Mouse (Mus musculus) heart, adult 2 months (tissue): ENCODE results near the gene Zfp523. TPM values are rescaled to one million over a fixed set of nuclear protein-coding genes. Genes with fewer than 3 reads are reported as not detected.
A peak's percentile ranks its signal among the peaks of the same experiment; 100 is the strongest.

ENCODE experiments used
- DNase-seq, 2 experiments: peaks; one replicate each; pipeline ENCODE4 v3.0.0; 2021
- H3K27ac ChIP-seq: fragments of 200-600 bp; 2 replicates; pipeline ENCODE4 v1.8.1; 2022
- H3K27me3 ChIP-seq: fragments of 200-500 bp; 2 replicates; pipeline ENCODE4 v1.6.1; 2012; ENCODE audit warnings: mild to moderate bottlenecking, low read length, inconsistent platforms, mixed read lengths; ENCODE audit not compliant: control insufficient read depth, insufficient read depth
- H3K36me3 ChIP-seq: fragments of 200-500 bp; 2 replicates; pipeline ENCODE4 v1.6.1; 2012; ENCODE audit warnings: low read length, inconsistent platforms; ENCODE audit not compliant: control insufficient read depth, insufficient read depth
- H3K4me1 ChIP-seq: fragments of 200-500 bp; 2 replicates; pipeline ENCODE4 v1.6.1; 2011; ENCODE audit warnings: low read length; ENCODE audit not compliant: control insufficient read depth, insufficient read depth
- H3K4me3 ChIP-seq: fragments of 200-600 bp; 2 replicates; pipeline ENCODE4 v1.8.1; 2022
- H3K79me2 ChIP-seq: fragments of 200-500 bp; replicated peaks from 2 replicates; pipeline ENCODE4 v1.6.1; 2012; ENCODE audit warnings: mild to moderate bottlenecking, inconsistent platforms, low read length, moderate library complexity, mixed read lengths; ENCODE audit not compliant: control insufficient read depth, insufficient read depth
- H3K9ac ChIP-seq: fragments of 200-500 bp; 2 replicates; pipeline ENCODE4 v1.6.1; 2012; ENCODE audit warnings: low read depth, mild to moderate bottlenecking, control low read depth, inconsistent platforms, low read length, mixed read lengths
- CTCF ChIP-seq: fragments of 200-600 bp; IDR thresholded peaks from 2 replicates; pipeline ENCODE4 v1.8.1; 2022; ENCODE audit warnings: antibody characterized with exemption, mild to moderate bottlenecking, moderate library complexity
- EP300 ChIP-seq: fragments of 200-500 bp; IDR thresholded peaks from 2 replicates; pipeline ENCODE4 v1.6.1; 2011; ENCODE audit warnings: low read depth, low read length, control low read depth; ENCODE audit not compliant: insufficient read depth
- POLR2A ChIP-seq: fragments of 200-500 bp; IDR thresholded peaks from 2 replicates; pipeline ENCODE4 v1.6.1; 2011; ENCODE audit warnings: mild to moderate bottlenecking, low read depth, low read length, control low read depth; ENCODE audit not compliant: insufficient read depth
- WGBS: fragments of 180-500 bp; shearing (Covaris S2); methylation state at CpG from one replicate; pipeline ENCODE4 v1.1.7; 2018; 5-methylcytosine and 5-hydroxymethylcytosine counted together
- intact Hi-C: fragments of 180-260 bp; cut with DNase I; formaldehyde crosslinking; loops from one replicate; pipeline ENCODE4 v1.15.1; 2025
- polyA plus RNA-seq: library from polyadenylated mRNA; depleted of rRNA; stranded (reverse); fragments of >200 nt; gene quantifications from 2 replicates; pipeline ENCODE4 v1.2.3, GENCODE M21; 2012
- total RNA-seq, 2 experiments: library from RNA; stranded (reverse); gene quantifications; 2 replicates each; pipeline ENCODE4 v1.2.3; 2021

Zfp523 gene
- total and polyA plus RNA-seq, 3 experiments: 12.4 to 30.8 (median 12.5) TPM

GRCm38 (mm10) chr17:28163666-28164065 lies 13.3 kb upstream of the Zfp523 start:
- intact Hi-C loops: loop anchor here (1.0 to 10.0 kb wide), 3 partner anchors 78 to 249 kb away; no protein-coding TSS in a partner anchor
- no peaks in the 10 kb centered on the region for H3K27me3 ChIP-seq

GRCm38 (mm10) chr17:28170460-28171305 lies 6.2 kb upstream of the Zfp523 start:
- TF ChIP-seq POLR2A (no peak), CTCF (no peak), EP300 (no peak)
- intact Hi-C loops: no loop called here
- WGBS: 86% methylated on average over 6 of the region's 6 CpGs

More at GRCm38 (mm10) chr17:28163666-28164065, 13.3 kb upstream of the Zfp523 start:
- no peak overlapping the region for H3K4me3 ChIP-seq
- TF ChIP-seq EP300 (peak; percentile 72; the same call in 1 of the 2 replicates), POLR2A (no peak), CTCF (peak; percentile 99)
- DNase-seq: peak; percentile 72 to 86
- no peaks in the 10 kb centered on the region for H3K4me1 ChIP-seq
- no peak overlapping the region for H3K27ac ChIP-seq
- no peaks in the 10 kb centered on the region for H3K36me3 ChIP-seq
- H3K9ac ChIP-seq: no peak overlapping the region
- no peaks in the 10 kb centered on the region for H3K79me2 ChIP-seq
- 2% methylated on average over 6 of the region's 6 CpGs for WGBS

GRCm38 (mm10) chr17:28172690-28173089 lies 4.2 kb upstream of the Zfp523 start:
- no peaks in the 10 kb centered on the region for H3K79me2 ChIP-seq
- no peak overlapping the region for H3K4me3 ChIP-seq
- no peaks in the 10 kb centered on the region for H3K27me3 ChIP-seq
- no peak overlapping the region for H3K9ac ChIP-seq
- intact Hi-C loops: no loop called here
- no peaks in the 10 kb centered on the region for H3K36me3 ChIP-seq
- H3K4me1 ChIP-seq: peaks cover 5% of the 10 kb centered on the region
- WGBS: 51% methylated on average over 9 of the region's 9 CpGs
- no peak overlapping the region for H3K27ac ChIP-seq
- TF ChIP-seq CTCF: no peak
- TF ChIP-seq POLR2A: no peak
- no peak for TF ChIP-seq EP300
- no peak for DNase-seq

More at GRCm38 (mm10) chr17:28170460-28171305, 6.2 kb upstream of the Zfp523 start:
- Histone ChIP-seq H3K4me1 (peaks cover 2% of the 10 kb centered on the region; the same call in 1 of the 2 replicates), H3K9ac (no peak overlapping the region), H3K79me2 (no peaks in the 10 kb centered on the region), H3K36me3 (no peaks in the 10 kb centered on the region), H3K27me3 (no peaks in the 10 kb centered on the region), H3K4me3 (no peak overlapping the region), H3K27ac (no peak overlapping the region)
- no peak for DNase-seq

GRCm38 (mm10) chr17:28177540-28178046 lies 664 bp downstream of the Zfp523 start:
- 8% methylated on average over 21 of the region's 22 CpGs for WGBS
- TF ChIP-seq EP300 (no peak), POLR2A (no peak), CTCF (no peak)
- Histone ChIP-seq H3K36me3 (no peaks in the 10 kb centered on the region), H3K9ac (peak overlapping the region; percentile 97), H3K27ac (peak overlapping the region; percentile 96), H3K79me2 (no peaks in the 10 kb centered on the region), H3K4me3 (peak overlapping the region; percentile 91), H3K27me3 (no peaks in the 10 kb centered on the region), H3K4me1 (peaks cover 10% of the 10 kb centered on the region)
- no peak for DNase-seq
- intact Hi-C loops: loop anchor here (5.0 kb wide), 1 partner anchor 170 kb away; no protein-coding TSS in a partner anchor

GRCm38 (mm10) chr17:28180331-28180730 lies 3.4 kb downstream of the Zfp523 start:
- DNase-seq: peak; percentile 43 to 53
- Histone ChIP-seq H3K27ac (peak overlapping the region; percentile 10; the same call in 1 of the 2 replicates), H3K4me3 (no peak overlapping the region), H3K79me2 (no peaks in the 10 kb centered on the region), H3K36me3 (no peaks in the 10 kb centered on the region), H3K27me3 (no peaks in the 10 kb centered on the region), H3K9ac (no peak overlapping the region), H3K4me1 (peaks cover 10% of the 10 kb centered on the region)
- intact Hi-C loops: no loop called here
- TF ChIP-seq EP300: no peak
- 39% methylated on average over 4 of the region's 4 CpGs for WGBS
